Mouse (Mus musculus): ENCODE results near the gene Rybp.

Rybp gene

GRCm38 (mm10) chr6:100217507-100217906 lies 69.8 kb downstream of the Rybp start:
- no peak for DNase-seq

- DNase-seq: no peak
Measured at GRCm38 (mm10) chr6:100216945-100217344, 70.3 kb downstream of the Rybp start.

GRCm38 (mm10) chr6:100215809-100216208 lies 71.5 kb downstream of the Rybp start:
- DNase-seq: no peak

GRCm38 (mm10) chr6:100214132-100214913 lies 73.0 kb downstream of the Rybp start:
- DNase-seq: no peak

- DNase-seq: no peak
Measured at GRCm38 (mm10) chr6:100213596-100213995, 73.7 kb downstream of the Rybp start.

GRCm38 (mm10) chr6:100212820-100213219 lies 74.5 kb downstream of the Rybp start:
- no peak for DNase-seq

GRCm38 (mm10) chr6:100211646-100212045 lies 75.6 kb downstream of the Rybp start:
- no peak for DNase-seq

GRCm38 (mm10) chr6:100210517-100210916 lies 76.8 kb downstream of the Rybp start:
- no peak for DNase-seq

- DNase-seq: no peak
Measured at GRCm38 (mm10) chr6:100206741-100207275, 80.5 kb downstream of the Rybp start.

GRCm38 (mm10) chr6:100206261-100206660 lies 81.0 kb downstream of the Rybp start:
- DNase-seq: no peak

GRCm38 (mm10) chr6:100204436-100204835 lies 82.8 kb downstream of the Rybp start:
- no peak for DNase-seq

GRCm38 (mm10) chr6:100203492-100203891 lies 83.8 kb downstream of the Rybp start:
- no peak for DNase-seq

GRCm38 (mm10) chr6:100202091-100202490 lies 85.2 kb downstream of the Rybp start:
- no peak for DNase-seq

- DNase-seq: no peak
Measured at GRCm38 (mm10) chr6:100197102-100197501, 90.2 kb downstream of the Rybp start.

GRCm38 (mm10) chr6:100195870-100196409 lies 91.3 kb downstream of the Rybp start:
- no peak for DNase-seq

- DNase-seq: no peak
Measured at GRCm38 (mm10) chr6:100195091-100195490, 92.2 kb downstream of the Rybp start.

- no peak for DNase-seq
Measured at GRCm38 (mm10) chr6:100193760-100194159, 93.5 kb downstream of the Rybp start.

GRCm38 (mm10) chr6:100192691-100193229 lies 94.5 kb downstream of the Rybp start:
- DNase-seq: no peak

- no peak for DNase-seq
Measured at GRCm38 (mm10) chr6:100190803-100191559, 96.3 kb downstream of the Rybp start.

- DNase-seq: no peak
Measured at GRCm38 (mm10) chr6:100190310-100190709, 97.0 kb downstream of the Rybp start.

GRCm38 (mm10) chr6:100188883-100189743 lies 98.2 kb downstream of the Rybp start:
- no peak for DNase-seq

- no peak for DNase-seq
Measured at GRCm38 (mm10) chr6:100187821-100188220, 99.5 kb downstream of the Rybp start.
